Mouse (Mus musculus) regulatory T cell (primary cell): ENCODE results near the gene Chmp2a.

Experiments
- in situ Hi-C: fragments of 300-600 bp; cut with MboI, MseI; formaldehyde crosslinking; loops from one replicate; pipeline ENCODE4 v1.15.1; 2025; ENCODE audit warnings: high pct_unique_total_duplicates

Gene Chmp2a

DNA sequence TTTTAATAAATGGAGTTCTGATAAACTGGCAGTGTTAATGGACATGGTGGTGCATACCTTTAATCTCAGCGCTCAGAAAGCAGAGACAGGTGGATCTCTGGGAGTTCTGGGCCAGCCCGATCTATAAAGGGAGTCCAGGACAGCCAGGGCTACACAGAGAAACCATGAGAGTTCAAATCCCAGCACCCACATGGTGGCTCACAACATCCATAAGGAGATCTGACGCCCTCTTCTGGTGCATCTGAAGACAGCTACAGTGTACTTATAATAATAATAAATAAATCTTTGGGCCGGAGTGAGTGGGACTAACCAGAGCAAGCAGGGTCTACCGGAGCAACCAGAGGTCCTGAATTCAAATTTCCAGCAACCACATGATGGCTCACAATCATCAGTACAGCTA lies 31.2 kb downstream of the Chmp2a start:
- in situ Hi-C loops: no loop called here

DNA sequence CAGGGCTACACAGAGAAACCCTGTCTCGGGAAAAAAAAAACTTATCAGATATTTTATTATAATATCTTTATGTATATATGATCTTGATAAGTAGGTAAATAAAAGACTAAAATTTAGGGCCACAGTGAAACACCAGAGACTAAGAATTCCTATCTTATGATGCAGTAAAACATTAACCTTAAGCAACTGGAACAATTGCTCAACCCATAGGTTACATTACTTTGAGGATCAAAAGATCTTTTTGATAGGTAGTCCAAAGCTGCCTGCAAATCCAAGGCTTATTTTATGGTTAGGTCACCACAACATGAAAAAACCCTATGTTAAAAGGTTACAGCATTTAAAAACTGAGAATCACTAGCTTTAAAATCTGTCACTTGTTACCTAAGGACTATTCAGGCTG lies 33.0 kb downstream of the Chmp2a start:
- in situ Hi-C loops: no loop called here

DNA sequence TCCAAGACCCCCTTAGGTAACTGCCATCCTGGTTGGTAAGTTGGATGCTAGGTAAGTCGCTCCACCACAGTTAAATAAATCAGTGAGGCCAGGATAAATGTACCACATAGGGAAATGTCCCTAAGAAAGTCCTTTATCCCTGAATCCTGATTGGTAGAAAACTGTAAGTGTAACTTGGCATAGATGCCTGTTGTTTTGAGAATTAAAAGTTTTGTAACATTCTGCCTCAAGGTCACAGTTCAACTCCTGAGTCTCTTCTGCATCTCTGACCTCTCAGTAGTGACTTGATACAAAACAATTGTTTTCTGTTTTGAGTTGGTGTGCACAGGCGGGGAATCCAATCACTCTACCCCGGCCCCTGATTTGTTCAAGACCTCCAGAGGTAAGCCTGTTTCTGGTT lies 35.8 kb downstream of the Chmp2a start, which contains the start of gene Trim28:
Trim28 (plus strand) TSS at position 264 of the 400 bp plus-strand sequence.
- in situ Hi-C loops: no loop called here

DNA sequence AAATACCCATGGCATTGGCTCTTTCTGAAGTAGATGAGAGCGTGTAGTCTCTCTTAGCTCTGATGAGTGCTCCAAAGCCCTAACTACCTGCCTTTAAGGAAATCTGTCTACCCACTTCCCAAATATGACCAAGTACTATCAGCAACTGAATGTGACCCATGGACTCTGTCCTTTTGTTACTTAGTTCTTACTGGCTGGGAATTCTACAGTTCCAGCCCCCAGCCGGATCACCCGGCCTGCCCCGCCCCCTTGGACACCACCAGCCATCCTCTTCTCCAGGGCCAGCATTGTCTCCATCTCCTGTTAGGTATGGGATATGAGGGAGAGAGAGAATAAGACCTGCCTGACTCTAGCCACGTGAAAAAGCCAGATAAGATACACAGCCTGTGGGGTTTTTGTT lies 36.6 kb downstream of the Chmp2a start, which contains the start of gene Slc27a5:
Slc27a5 (minus strand) TSS at position 140 of the 400 bp plus-strand sequence.
- in situ Hi-C loops: no loop called here

DNA sequence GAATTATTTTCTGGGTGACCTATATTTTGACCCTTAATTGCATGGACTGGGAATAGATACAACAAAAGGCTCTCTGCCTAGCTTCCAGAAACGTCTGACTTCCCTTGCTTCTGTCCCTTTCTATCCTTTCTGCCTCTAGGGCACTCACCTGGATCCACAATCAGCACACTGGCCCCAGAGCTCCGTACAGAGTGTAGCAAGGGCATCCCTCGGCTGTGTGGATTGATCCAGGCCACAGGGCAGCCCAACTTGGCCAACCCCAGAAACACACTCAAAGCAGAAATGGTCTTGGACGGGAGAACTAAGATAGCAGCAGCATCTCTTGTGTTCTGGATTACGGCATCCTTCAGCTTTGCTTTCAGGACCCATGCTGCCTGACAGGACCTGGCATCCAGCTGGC lies 37.4 kb downstream of the Chmp2a start:
- in situ Hi-C loops: no loop called here

DNA sequence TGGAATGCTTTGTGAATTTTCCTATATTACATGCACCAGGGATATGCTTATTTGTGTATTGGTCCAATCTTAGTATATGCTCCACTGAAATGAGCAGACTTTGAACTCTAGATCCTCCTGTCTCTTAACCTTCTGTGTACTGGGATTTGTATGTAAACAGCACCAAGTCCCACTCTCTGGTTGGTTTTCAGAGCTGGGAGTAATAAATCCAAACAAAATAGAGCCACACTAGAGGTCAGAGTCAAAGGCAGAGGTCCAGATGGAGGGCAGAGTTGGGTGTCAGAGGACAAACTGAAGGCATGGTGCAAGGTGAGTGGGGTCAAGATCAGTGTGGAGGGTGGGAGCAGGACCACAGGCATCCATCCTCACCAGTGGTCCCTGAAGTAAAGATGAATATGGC lies 38.7 kb downstream of the Chmp2a start:
- in situ Hi-C loops: no loop called here

DNA sequence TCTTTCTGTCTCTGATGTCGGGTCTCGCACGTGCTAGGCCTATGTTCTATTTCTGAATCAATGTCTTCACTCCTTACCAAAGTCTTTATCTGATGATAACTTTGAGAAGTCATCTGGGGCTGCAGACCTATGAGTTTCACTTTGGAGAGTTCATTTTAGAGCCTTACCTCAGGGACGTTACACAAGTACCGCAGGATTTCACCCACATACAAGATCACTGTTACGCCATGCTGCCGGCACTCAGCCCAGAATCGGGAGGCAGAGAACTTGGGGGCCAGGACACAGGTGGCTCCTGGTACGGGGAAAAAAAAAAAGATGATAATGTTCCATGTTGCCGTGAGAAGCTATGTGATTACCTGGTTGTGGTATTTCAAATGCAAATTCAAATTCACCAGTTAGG lies 41.5 kb downstream of the Chmp2a start:
- in situ Hi-C loops: no loop called here

DNA sequence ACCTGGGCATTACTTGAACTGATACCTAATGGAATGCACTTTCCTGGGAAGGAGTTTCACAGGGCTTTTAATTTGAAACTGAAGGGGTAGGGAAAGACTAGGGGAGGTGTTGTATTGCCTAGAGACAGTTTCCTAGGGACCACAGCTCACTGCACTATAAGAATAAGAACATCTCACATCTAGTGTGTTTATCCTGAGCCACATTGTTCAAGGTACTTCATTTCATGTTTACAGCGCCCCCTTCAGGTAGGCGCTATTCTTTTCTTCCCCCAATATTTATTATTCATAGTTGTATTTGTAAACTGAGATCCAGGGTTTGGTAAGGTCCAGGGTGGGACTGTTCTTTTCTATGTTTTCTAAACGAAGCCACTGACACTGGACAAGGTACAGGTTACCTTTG lies 42.4 kb downstream of the Chmp2a start:
- in situ Hi-C loops: no loop called here

DNA sequence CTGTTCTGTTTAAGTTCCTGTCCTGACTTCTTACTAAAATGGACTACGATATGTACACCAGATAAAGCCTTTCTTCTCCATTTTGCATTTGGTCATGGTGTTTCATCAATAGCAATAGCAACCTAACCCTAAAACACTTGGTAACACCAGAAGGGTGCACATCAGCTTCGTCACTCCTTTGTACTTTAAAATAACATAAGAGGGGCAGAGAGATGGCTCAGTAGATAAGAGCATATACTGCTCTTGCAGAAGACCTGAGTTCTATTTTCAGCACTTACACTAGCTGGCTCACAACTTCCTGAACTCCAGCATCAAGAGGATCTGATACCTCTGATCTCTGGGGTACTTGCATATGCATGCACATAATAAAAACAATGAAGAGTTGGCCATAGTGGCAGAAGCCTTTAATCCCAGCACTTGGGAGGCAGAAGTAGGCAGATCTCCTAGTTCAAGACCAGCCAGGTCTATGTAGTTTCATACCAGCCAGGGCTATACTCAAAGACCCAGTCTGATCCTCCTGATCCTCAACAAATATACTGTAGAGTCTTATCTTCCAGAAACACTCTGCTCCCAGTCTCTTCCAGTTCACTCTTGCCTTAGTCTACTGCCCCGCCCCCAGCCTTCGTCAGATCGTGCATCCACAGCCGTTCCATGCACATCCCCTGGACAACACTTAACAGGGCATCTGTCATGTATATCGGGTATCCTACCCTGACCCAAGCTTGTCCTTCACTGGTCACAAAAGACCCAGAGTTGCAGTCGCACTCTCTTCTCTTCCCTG lies 47.0 kb downstream of the Chmp2a start:
- in situ Hi-C loops: no loop called here

DNA sequence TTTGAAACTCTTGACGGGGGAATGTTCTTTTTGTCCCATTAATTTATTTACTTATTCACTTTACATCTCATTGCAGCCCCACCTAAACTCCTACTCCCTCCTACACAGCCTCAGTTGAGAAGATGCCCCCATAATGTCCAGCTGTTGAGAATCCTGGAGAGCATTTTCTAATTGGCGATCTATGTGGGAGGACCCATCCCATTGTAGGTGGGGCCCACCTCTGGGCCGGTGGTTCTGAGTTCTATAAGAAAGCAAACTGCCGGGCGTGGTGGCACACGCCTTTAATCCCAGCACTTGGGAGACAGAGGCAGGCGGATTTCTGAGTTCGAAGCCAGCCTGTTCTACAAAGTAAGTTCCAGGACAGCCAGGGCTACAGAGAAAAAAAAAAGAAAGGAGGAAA lies 47.7 kb downstream of the Chmp2a start:
- in situ Hi-C loops: no loop called here

DNA sequence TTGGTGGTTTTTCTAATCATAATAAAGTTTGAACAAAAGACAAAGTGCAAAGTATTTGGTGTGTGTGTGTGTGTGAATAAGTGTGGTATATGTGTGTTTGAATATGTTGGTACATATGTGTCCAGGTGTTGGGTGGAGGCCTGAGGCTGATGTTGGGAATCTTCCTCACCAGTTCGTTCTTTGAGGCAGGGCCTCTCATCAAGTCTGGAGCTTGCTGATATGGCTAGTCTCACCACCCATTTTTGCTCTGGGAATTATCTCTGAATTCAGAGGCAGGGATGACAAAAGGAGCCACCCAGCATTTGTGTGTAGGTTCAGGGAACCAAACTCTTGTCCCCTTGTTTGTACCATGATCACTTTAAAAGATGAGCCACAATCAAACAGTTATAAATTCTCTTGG lies 48.9 kb downstream of the Chmp2a start:
- in situ Hi-C loops: no loop called here
